Mouse (Mus musculus): ENCODE measurements around the gene Ccdc152. TPM values are rescaled to one million over a fixed set of nuclear protein-coding genes. Genes with fewer than 3 reads are reported as not detected.

The Ccdc152 gene
- total RNA-seq, 1 experiment: 0.76 TPM

DNA sequence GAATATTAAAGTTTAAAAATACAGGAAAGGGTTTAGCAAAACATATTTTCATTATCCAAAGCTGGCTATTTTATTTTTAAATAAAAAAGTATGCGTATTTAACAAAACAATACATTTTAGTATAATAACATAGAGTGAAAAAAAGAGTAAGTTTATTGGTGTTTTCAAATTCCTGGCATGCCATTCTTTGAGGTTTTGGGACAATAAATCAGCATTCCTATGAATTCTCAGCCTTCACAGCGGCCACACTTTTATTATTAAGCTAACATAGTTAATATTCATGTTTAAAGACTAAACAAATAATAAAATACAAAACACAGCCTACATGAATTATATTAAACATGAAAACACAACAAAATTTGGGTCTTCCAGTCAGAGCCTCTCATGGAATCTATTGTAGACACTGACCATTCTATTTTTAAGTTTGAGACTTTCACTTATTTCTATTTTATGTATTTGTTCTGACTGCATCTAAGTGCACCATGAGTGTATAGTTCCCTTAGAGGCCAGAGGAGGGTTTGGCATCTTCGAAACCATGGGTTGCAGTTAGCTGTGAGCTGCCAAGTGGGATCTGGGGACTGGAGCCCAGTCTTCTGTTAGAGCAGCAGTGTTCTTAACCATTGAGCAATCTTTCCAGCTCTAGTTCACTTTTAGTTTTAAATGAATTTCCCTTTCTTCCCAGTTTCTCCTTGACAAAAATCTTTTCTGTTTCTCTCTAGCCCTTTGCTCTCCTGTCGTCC, 2.8 kb downstream of the Ccdc152 start:
- no peak for DNase-seq (ENCODE audit: low read depth, low spot score)
- no peak overlapping the region for H3K4me3 ChIP-seq (ENCODE audit: insufficient read depth in 1 of 2, low read depth in 1 of 2, low read length in 2 of 2, poor library complexity in 1 of 2, severe bottlenecking in 1 of 2)
- H3K9me3 ChIP-seq (ENCODE audit: control insufficient read depth, insufficient read depth, low read depth, low read length): no peaks in the 10 kb centered on the region
- TF ChIP-seq HCFC1 (IDR thresholded peaks at IDR 0.05; ENCODE audit: borderline replicate concordance, insufficient read depth, low read length): no peak
- no peak for TF ChIP-seq MAFK (IDR thresholded peaks at IDR 0.05; ENCODE audit: insufficient read depth, low read depth, low read length)
- in situ Hi-C loops (cut with MboI; ENCODE audit: low sequenced_read_pairs in 2 of 2, unreplicated experiment in 2 of 2): no loop called here
- H3K36me3 ChIP-seq (ENCODE audit: control insufficient read depth, insufficient read depth, low read length, poor library complexity, severe bottlenecking): no peaks in the 10 kb centered on the region
- H3K9ac ChIP-seq (ENCODE audit: insufficient read depth, low read depth, low read length, poor library complexity, severe bottlenecking): no peak overlapping the region
- no peaks in the 10 kb centered on the region for H3K4me1 ChIP-seq (ENCODE audit: control insufficient read depth in 2 of 2, insufficient read depth in 2 of 2, low read length in 2 of 2, poor library complexity in 1 of 2)
- H3K27ac ChIP-seq (ENCODE audit: insufficient read depth, low read depth, low read length, poor library complexity, severe bottlenecking): no peak overlapping the region

DNA sequence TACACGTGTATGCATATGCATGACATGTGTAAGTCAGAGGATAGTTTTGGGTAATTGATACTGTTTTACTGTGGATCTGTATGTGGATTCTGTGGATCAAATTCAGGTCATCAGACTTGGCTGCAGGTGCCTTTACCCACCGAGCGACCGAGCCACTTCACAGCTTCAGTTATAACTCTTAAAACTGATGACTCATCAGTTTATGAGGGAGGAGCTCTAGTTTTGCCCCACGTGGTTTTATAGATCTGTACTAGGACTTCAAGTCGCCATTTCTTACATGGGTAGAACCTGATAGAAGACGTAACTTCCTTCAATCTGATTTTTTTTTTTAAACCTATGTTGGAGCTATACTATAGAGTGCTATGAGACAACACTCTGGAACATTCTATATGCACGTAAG, 5.7 kb downstream of the Ccdc152 start:
- peak; percentile 87 for TF ChIP-seq MAFK (IDR thresholded peaks at IDR 0.05; ENCODE audit: insufficient read depth, low read depth, low read length)
- no peak for TF ChIP-seq CHD2 (IDR thresholded peaks at IDR 0.05; ENCODE audit: low read depth, low read length)
- no peak for TF ChIP-seq ZC3H11A (IDR thresholded peaks at IDR 0.05; ENCODE audit: borderline replicate concordance, low read depth, low read length)
- TF ChIP-seq HCFC1 (IDR thresholded peaks at IDR 0.05; ENCODE audit: borderline replicate concordance, insufficient read depth, low read length): no peak
- TF ChIP-seq ZNF384 (IDR thresholded peaks at IDR 0.05; ENCODE audit: low read depth, low read length): no peak
- no peak for DNase-seq (ENCODE audit: low read depth, low spot score)
- Histone ChIP-seq H3K4me3 (ENCODE audit: insufficient read depth in 1 of 2, low read depth in 1 of 2, low read length in 2 of 2, poor library complexity in 1 of 2, severe bottlenecking in 1 of 2) (no peak overlapping the region), H3K9me3 (ENCODE audit: control insufficient read depth, insufficient read depth, low read depth, low read length) (no peaks in the 10 kb centered on the region), H3K27ac (ENCODE audit: insufficient read depth, low read depth, low read length, poor library complexity, severe bottlenecking) (no peak overlapping the region), H3K9ac (ENCODE audit: insufficient read depth, low read depth, low read length, poor library complexity, severe bottlenecking) (no peak overlapping the region), H3K36me3 (ENCODE audit: control insufficient read depth, insufficient read depth, low read length, poor library complexity, severe bottlenecking) (no peaks in the 10 kb centered on the region), H3K4me1 (ENCODE audit: control insufficient read depth in 2 of 2, insufficient read depth in 2 of 2, low read length in 2 of 2, poor library complexity in 1 of 2) (no peaks in the 10 kb centered on the region)
- in situ Hi-C loops (cut with MboI; ENCODE audit: low sequenced_read_pairs in 2 of 2, unreplicated experiment in 2 of 2): no loop called here

DNA sequence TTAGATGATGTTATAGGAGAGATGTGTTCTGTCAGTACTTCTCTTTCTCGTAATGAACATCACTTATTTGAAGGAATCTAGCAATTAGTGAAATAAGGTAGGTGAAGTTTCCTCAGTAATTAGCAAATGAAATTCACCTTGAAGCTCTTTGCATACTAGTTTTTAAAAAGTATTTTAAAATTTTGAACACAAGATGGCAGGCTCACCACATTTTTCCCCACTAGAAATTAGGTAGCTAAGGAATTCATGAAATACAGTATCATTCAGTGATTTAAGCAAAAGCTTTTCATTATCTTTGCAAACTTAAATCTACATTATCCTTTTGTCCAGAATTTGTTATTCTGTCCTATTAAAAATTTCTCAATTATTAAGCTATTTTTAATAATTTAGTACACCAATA, 7.3 kb downstream of the Ccdc152 start:
- no peaks in the 10 kb centered on the region for H3K4me1 ChIP-seq (ENCODE audit: control insufficient read depth in 2 of 2, insufficient read depth in 2 of 2, low read length in 2 of 2, poor library complexity in 1 of 2)
- TF ChIP-seq HCFC1 (IDR thresholded peaks at IDR 0.05; ENCODE audit: borderline replicate concordance, insufficient read depth, low read length) (no peak), ZNF384 (IDR thresholded peaks at IDR 0.05; ENCODE audit: low read depth, low read length) (no peak), MAFK (IDR thresholded peaks at IDR 0.05; ENCODE audit: insufficient read depth, low read depth, low read length) (no peak)
- H3K9me3 ChIP-seq (ENCODE audit: control insufficient read depth, insufficient read depth, low read depth, low read length): no peaks in the 10 kb centered on the region
- H3K4me3 ChIP-seq (ENCODE audit: insufficient read depth in 1 of 2, low read depth in 1 of 2, low read length in 2 of 2, poor library complexity in 1 of 2, severe bottlenecking in 1 of 2): no peak overlapping the region
- in situ Hi-C loops (cut with MboI; ENCODE audit: low sequenced_read_pairs in 2 of 2, unreplicated experiment in 2 of 2): no loop called here
- no peak overlapping the region for H3K9ac ChIP-seq (ENCODE audit: insufficient read depth, low read depth, low read length, poor library complexity, severe bottlenecking)
- no peaks in the 10 kb centered on the region for H3K36me3 ChIP-seq (ENCODE audit: control insufficient read depth, insufficient read depth, low read length, poor library complexity, severe bottlenecking)
- DNase-seq (ENCODE audit: low read depth, low spot score): no peak
- no peak overlapping the region for H3K27ac ChIP-seq (ENCODE audit: insufficient read depth, low read depth, low read length, poor library complexity, severe bottlenecking)

DNA sequence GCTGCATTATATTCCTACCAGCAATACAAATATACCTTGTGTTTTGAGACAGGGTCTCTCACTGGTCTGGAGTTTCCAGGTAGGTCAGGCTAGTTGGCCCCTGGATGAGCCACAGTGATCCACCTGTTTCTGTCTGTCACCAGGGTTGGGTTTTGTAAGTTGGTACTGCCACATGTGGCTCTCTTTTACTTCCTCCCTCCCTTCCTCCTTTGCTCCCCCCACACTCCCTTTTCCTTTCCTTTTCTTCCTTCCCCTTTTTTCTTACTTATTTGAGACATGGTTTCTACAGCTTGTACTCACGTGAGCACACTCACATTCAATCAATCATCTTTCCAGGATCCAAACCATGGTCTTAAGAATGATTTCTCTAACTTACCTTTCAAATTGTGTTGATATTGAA, 9.8 kb downstream of the Ccdc152 start:
- Histone ChIP-seq H3K36me3 (ENCODE audit: control insufficient read depth, insufficient read depth, low read length, poor library complexity, severe bottlenecking) (no peaks in the 10 kb centered on the region), H3K4me3 (ENCODE audit: insufficient read depth in 1 of 2, low read depth in 1 of 2, low read length in 2 of 2, poor library complexity in 1 of 2, severe bottlenecking in 1 of 2) (no peak overlapping the region), H3K27ac (ENCODE audit: insufficient read depth, low read depth, low read length, poor library complexity, severe bottlenecking) (no peak overlapping the region), H3K9ac (ENCODE audit: insufficient read depth, low read depth, low read length, poor library complexity, severe bottlenecking) (no peak overlapping the region), H3K4me1 (ENCODE audit: control insufficient read depth in 2 of 2, insufficient read depth in 2 of 2, low read length in 2 of 2, poor library complexity in 1 of 2) (no peaks in the 10 kb centered on the region), H3K9me3 (ENCODE audit: control insufficient read depth, insufficient read depth, low read depth, low read length) (no peaks in the 10 kb centered on the region)
- no peak for DNase-seq (ENCODE audit: low read depth, low spot score)
- TF ChIP-seq CHD2 (IDR thresholded peaks at IDR 0.05; ENCODE audit: low read depth, low read length) (no peak), MAFK (IDR thresholded peaks at IDR 0.05; ENCODE audit: insufficient read depth, low read depth, low read length) (no peak), ZC3H11A (IDR thresholded peaks at IDR 0.05; ENCODE audit: borderline replicate concordance, low read depth, low read length) (no peak), ZNF384 (IDR thresholded peaks at IDR 0.05; ENCODE audit: low read depth, low read length) (no peak), HCFC1 (IDR thresholded peaks at IDR 0.05; ENCODE audit: borderline replicate concordance, insufficient read depth, low read length) (no peak)
- in situ Hi-C loops (cut with MboI; ENCODE audit: low sequenced_read_pairs in 2 of 2, unreplicated experiment in 2 of 2): no loop called here

DNA sequence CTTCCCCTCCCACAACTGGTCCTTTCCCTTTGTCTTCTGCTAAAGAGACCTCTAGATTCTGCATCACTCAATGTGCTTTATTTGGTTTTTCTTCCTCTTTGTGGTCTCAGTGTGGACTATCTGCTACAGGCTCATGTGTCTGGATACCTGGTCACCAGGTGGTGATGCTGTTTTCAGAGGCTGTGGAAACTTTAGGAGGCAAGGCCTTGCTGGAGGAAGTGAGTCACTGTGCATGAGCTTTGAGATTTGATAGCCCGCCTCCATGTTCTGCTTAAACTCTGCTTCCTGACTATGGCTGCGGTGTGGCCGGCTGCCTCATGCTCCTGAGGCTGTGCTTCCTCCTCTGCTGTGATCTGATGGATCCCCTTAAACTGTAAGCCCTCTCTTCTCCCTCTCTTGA, 12.9 kb downstream of the Ccdc152 start:
- TF ChIP-seq ZNF384 (IDR thresholded peaks at IDR 0.05; ENCODE audit: low read depth, low read length) (no peak), MAFK (IDR thresholded peaks at IDR 0.05; ENCODE audit: insufficient read depth, low read depth, low read length) (no peak), ZC3H11A (IDR thresholded peaks at IDR 0.05; ENCODE audit: borderline replicate concordance, low read depth, low read length) (no peak), CHD2 (IDR thresholded peaks at IDR 0.05; ENCODE audit: low read depth, low read length) (no peak), HCFC1 (IDR thresholded peaks at IDR 0.05; ENCODE audit: borderline replicate concordance, insufficient read depth, low read length) (no peak)
- no peak for DNase-seq (ENCODE audit: low read depth, low spot score)
- no peaks in the 10 kb centered on the region for H3K9me3 ChIP-seq (ENCODE audit: control insufficient read depth, insufficient read depth, low read depth, low read length)
- no peaks in the 10 kb centered on the region for H3K4me1 ChIP-seq (ENCODE audit: control insufficient read depth in 2 of 2, insufficient read depth in 2 of 2, low read length in 2 of 2, poor library complexity in 1 of 2)
- in situ Hi-C loops (cut with MboI; ENCODE audit: low sequenced_read_pairs in 2 of 2, unreplicated experiment in 2 of 2): no loop called here
- H3K9ac ChIP-seq (ENCODE audit: insufficient read depth, low read depth, low read length, poor library complexity, severe bottlenecking): no peak overlapping the region
- H3K27ac ChIP-seq (ENCODE audit: insufficient read depth, low read depth, low read length, poor library complexity, severe bottlenecking): no peak overlapping the region
- H3K4me3 ChIP-seq (ENCODE audit: insufficient read depth in 1 of 2, low read depth in 1 of 2, low read length in 2 of 2, poor library complexity in 1 of 2, severe bottlenecking in 1 of 2): no peak overlapping the region
- H3K36me3 ChIP-seq (ENCODE audit: control insufficient read depth, insufficient read depth, low read length, poor library complexity, severe bottlenecking): no peaks in the 10 kb centered on the region

Measured in ES-E14 (cell line).